ENCODE assay signal across 11 mouse cellular contexts in genomic region chr7:117739706-117740105, GRCm38 (mm10).
DNase-seq lines count a peak whose midpoint lies in the region; ATAC-seq and TF ChIP-seq lines count a peak whose summit lies in the region.
"Had no signal": no experiment of that assay in that cellular context is flagged by ENCODE, and none has a peak within 500 bp of the region (broad histone marks: within the 10 kb centered on the region; RNA-seq: fewer than 3 reads in every experiment).

No protein-coding gene starts in this region.

- no peak overlapping the region for H3K4me3 ChIP-seq in lung, embryonic 14.5 days (ENCODE audit: low read depth, low read length)
- H3K4me3 ChIP-seq in myocyte: no peak overlapping the region
- H3K4me3 ChIP-seq in kidney, embryonic 16.5 days (ENCODE audit: low read length): no peak overlapping the region
- H3K4me3 ChIP-seq: hindbrain, embryonic 15.5 days had no signal

- no peak overlapping the region for H3K4me2 ChIP-seq in lung, embryonic 14.5 days
- H3K4me2 ChIP-seq in myocyte (ENCODE audit: low read depth): peak overlapping the region; percentile 55
- no peak overlapping the region for H3K4me2 ChIP-seq in kidney, embryonic 16.5 days (replicated peaks; ENCODE audit: low read depth, low read length)
- H3K4me2 ChIP-seq: hindbrain, embryonic 15.5 days had no signal

- TF ChIP-seq POLR2A in myocyte (IDR thresholded peaks at IDR 0.05; ENCODE audit: insufficient read length, low read depth): no peak

- ATAC-seq in lung, embryonic 14.5 days (ENCODE audit: insufficient read depth): peak; percentile 83
- no peak for ATAC-seq in megakaryocyte, adult 5-6 weeks (ENCODE audit: poor library complexity, severe bottlenecking)
- ATAC-seq in kidney, embryonic 16.5 days (ENCODE audit: low FRiP score, low TSS enrichment): no peak

- no peak overlapping the region for H3K9ac ChIP-seq in lung, embryonic 14.5 days
- H3K9ac ChIP-seq in kidney, embryonic 16.5 days (replicated peaks; ENCODE audit: low read length): no peak overlapping the region
- H3K9ac ChIP-seq: hindbrain, embryonic 15.5 days; liver, embryonic 14.5 days had no signal

- WGBS in lung, embryonic 14.5 days: 45% methylated on average over 6 of the region's 6 CpGs
- WGBS in kidney, embryonic 16.5 days: 73% methylated on average over 6 of the region's 6 CpGs

- no peak overlapping the region for H3ac ChIP-seq in myocyte (ENCODE audit: control insufficient read depth, insufficient read length)

- no peaks in the 10 kb centered on the region for H3K4me1 ChIP-seq in lung, embryonic 14.5 days (ENCODE audit: insufficient read depth)
- H3K4me1 ChIP-seq in kidney, embryonic 16.5 days (ENCODE audit: insufficient read depth, low read length): no peaks in the 10 kb centered on the region
- H3K4me1 ChIP-seq: hindbrain, embryonic 15.5 days had no signal

- no peaks in the 10 kb centered on the region for H3K27me3 ChIP-seq in lung, embryonic 14.5 days (ENCODE audit: insufficient read depth, low read length)
- no peaks in the 10 kb centered on the region for H3K27me3 ChIP-seq in myocyte (ENCODE audit: control insufficient read depth, insufficient read depth, insufficient read length)
- no peaks in the 10 kb centered on the region for H3K27me3 ChIP-seq in kidney, embryonic 16.5 days (ENCODE audit: insufficient read depth, low read length)
- H3K27me3 ChIP-seq: hindbrain, embryonic 15.5 days had no signal

- TF ChIP-seq CTCF in lung, embryonic 14.5 days (IDR thresholded peaks at IDR 0.05; ENCODE audit: low read depth): no peak

- peak; percentile 30 to 44 for DNase-seq in cerebellum, postnatal 14 days
- no peak for DNase-seq in cerebellum, adult 18-20 months
- DNase-seq in lung, embryonic 14.5 days: peak; percentile 62
- no peak for DNase-seq in lung, adult 18-20 months
- DNase-seq in heart, adult 9 months (ENCODE audit: low spot score in 2 of 2): peak; percentile 11 to 48
- DNase-seq: thymus, postnatal 25 days had no signal

- no peaks in the 10 kb centered on the region for H3K36me3 ChIP-seq in lung, embryonic 14.5 days (ENCODE audit: insufficient read depth)
- no peaks in the 10 kb centered on the region for H3K36me3 ChIP-seq in myocyte (ENCODE audit: control insufficient read depth, insufficient read depth)
- no peaks in the 10 kb centered on the region for H3K36me3 ChIP-seq in kidney, embryonic 16.5 days (ENCODE audit: insufficient read depth, low read length)
- H3K36me3 ChIP-seq: hindbrain, embryonic 15.5 days had no signal

- H3K9me3 ChIP-seq in lung, embryonic 14.5 days (ENCODE audit: low read depth, low read length): no peaks in the 10 kb centered on the region
- H3K9me3 ChIP-seq in kidney, embryonic 16.5 days (ENCODE audit: low read length): no peaks in the 10 kb centered on the region
- H3K9me3 ChIP-seq: hindbrain, embryonic 15.5 days had no signal

- no peak overlapping the region for H3K27ac ChIP-seq in lung, embryonic 14.5 days (ENCODE audit: low read depth)
- no peak overlapping the region for H3K27ac ChIP-seq in kidney, embryonic 16.5 days (ENCODE audit: low read length)
- H3K27ac ChIP-seq: hindbrain, embryonic 15.5 days; liver, embryonic 14.5 days had no signal

- H3K79me2 ChIP-seq in myocyte (ENCODE audit: control insufficient read depth, insufficient read depth): no peaks in the 10 kb centered on the region

TF ChIP-seq in myocyte, 11 proteins besides CTCF, POLR2A, EP300 and RAD21:
- no peak for TF ChIP-seq MYOG (IDR thresholded peaks at IDR 0.05; ENCODE audit: control insufficient read depth in 1 of 3, insufficient read depth in 1 of 3, insufficient read length in 2 of 3, low read depth in 2 of 3)
- peak; percentile 3 for TF ChIP-seq TCF12 (IDR thresholded peaks at IDR 0.05; ENCODE audit: insufficient read depth, poor library complexity, severe bottlenecking)
TF ChIP-seq in myocyte: peak in this region for 1.

Comparison
In these comparisons a context has a peak if more than half of its experiments do, and no peak if none do; other contexts are left out.
1. DNase-seq: peak in cerebellum, postnatal 14 days (2 of 2), lung, embryonic 14.5 days (single experiment) and heart, adult 9 months (2 of 2); none in cerebellum, adult 18-20 months (0 of 2) and lung, adult 18-20 months (0 of 2).